Mouse (Mus musculus) urinary bladder, postnatal 10 days (tissue): ENCODE data around the gene Spn.
"Not testable (repeated sequence)": the region's sequence is repeated elsewhere in the genome, so short reads cannot be mapped to it uniquely, and the experiment has no call there.

ENCODE experiments used
- DNase-seq: peaks from one replicate; pipeline ENCODE4 v3.0.0; 2022; ENCODE audit warnings: low spot score

Gene Spn

GRCm38 (mm10) chr7:127137262-127138017 is at the start of gene Spn:
TSS of gene Spn (minus strand) at chr7:127137823.
- DNase-seq, result no peak

GRCm38 (mm10) chr7:127187351-127187750 is 49.7 kb upstream of the Spn start:
- no peak for DNase-seq

- DNase-seq, result no peak
Measured at GRCm38 (mm10) chr7:127185601-127186000, 48.0 kb upstream of the Spn start.

GRCm38 (mm10) chr7:127184720-127185119 is 47.1 kb upstream of the Spn start:
- no peak for DNase-seq

GRCm38 (mm10) chr7:127183828-127184227 is 46.2 kb upstream of the Spn start:
- DNase-seq, result no peak

- no peak for DNase-seq
Measured at GRCm38 (mm10) chr7:127183345-127183744, 45.7 kb upstream of the Spn start.

GRCm38 (mm10) chr7:127181724-127182123 is 44.1 kb upstream of the Spn start:
- not testable (repeated sequence) for DNase-seq

GRCm38 (mm10) chr7:127180783-127181182 is 43.2 kb upstream of the Spn start:
- DNase-seq, result no peak

- no peak for DNase-seq
Measured at GRCm38 (mm10) chr7:127176937-127177336, 39.3 kb upstream of the Spn start.

- DNase-seq, result no peak
Measured at GRCm38 (mm10) chr7:127166501-127166900, 28.9 kb upstream of the Spn start.

- no peak for DNase-seq
Measured at GRCm38 (mm10) chr7:127165607-127166493, 28.2 kb upstream of the Spn start.

- DNase-seq, result no peak
Measured at GRCm38 (mm10) chr7:127164002-127164401, 26.4 kb upstream of the Spn start.

- no peak for DNase-seq
Measured at GRCm38 (mm10) chr7:127162546-127162945, 24.9 kb upstream of the Spn start.

- DNase-seq, result no peak
Measured at GRCm38 (mm10) chr7:127157548-127157947, 19.9 kb upstream of the Spn start.

- no peak for DNase-seq
Measured at GRCm38 (mm10) chr7:127153477-127153876, 15.9 kb upstream of the Spn start.

GRCm38 (mm10) chr7:127152464-127152863 is 14.8 kb upstream of the Spn start:
- DNase-seq, result no peak

GRCm38 (mm10) chr7:127147901-127148300 is 10.3 kb upstream of the Spn start:
- DNase-seq, result no peak

GRCm38 (mm10) chr7:127146267-127146603 is 8.6 kb upstream of the Spn start:
- DNase-seq, result no peak

- DNase-seq, result no peak
Measured at GRCm38 (mm10) chr7:127145387-127146266, 8.0 kb upstream of the Spn start.

GRCm38 (mm10) chr7:127144412-127144811 is 6.8 kb upstream of the Spn start:
- no peak for DNase-seq

- DNase-seq, result no peak
Measured at GRCm38 (mm10) chr7:127142666-127143065, 5.0 kb upstream of the Spn start.

GRCm38 (mm10) chr7:127142214-127142613 is 4.6 kb upstream of the Spn start:
- DNase-seq, result no peak
